Mouse (Mus musculus) sigmoid colon, adult 10 weeks (tissue): ENCODE data around the gene Rnf5. TPM values are rescaled to one million over a fixed set of nuclear protein-coding genes. Genes with fewer than 3 reads are reported as not detected.

Experiments
- polyA plus RNA-seq: library from polyadenylated mRNA; stranded (reverse); fragments of 350-450 nt; fragmentation: Illumina TruSeq; extraction: RNeasy Lipid Tissue Mini Kit (QIAGEN cat#74804); gene quantifications from one replicate; pipeline ENCODE4 v1.2.3, GENCODE M21; 2014; ENCODE audit warnings: low read depth, low replicate concordance

Rnf5 gene
- 50.6 TPM for polyA plus RNA-seq

DNA sequence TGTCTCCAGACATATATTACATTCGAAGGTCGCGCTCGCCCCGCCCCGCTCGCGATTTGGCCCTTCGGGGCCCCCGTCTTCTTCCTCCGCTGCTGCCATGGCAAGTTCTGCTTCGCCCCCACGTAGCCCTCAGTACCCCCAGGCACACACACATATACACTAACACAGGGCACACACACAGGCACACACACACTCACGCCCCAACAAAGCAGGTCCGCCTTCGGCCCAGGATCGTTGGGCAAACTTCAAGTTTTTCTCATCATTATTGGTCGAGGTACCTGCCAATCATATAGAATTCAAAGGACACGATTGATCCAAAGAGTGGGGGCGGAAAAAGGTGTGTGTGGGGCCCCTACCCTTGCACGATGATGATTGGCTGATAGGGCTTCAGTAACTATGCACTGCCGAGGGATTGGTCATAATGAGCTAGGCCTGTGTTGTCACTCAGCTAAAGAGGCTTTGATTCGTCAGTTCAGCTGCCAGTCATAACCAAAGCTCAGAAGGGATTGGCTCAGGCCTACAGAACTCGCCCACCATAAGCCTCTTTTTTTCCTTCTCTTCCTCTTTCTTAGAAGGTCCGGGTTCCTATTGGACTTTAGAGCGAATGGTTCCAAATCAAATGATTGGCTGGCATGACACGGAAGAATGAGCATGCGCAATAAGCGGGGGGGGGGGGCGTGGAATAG is at the start of gene Rnf5:
Gene Rnf5, minus strand, starts transcription at position 316 of the 686 bp plus-strand sequence.

DNA sequence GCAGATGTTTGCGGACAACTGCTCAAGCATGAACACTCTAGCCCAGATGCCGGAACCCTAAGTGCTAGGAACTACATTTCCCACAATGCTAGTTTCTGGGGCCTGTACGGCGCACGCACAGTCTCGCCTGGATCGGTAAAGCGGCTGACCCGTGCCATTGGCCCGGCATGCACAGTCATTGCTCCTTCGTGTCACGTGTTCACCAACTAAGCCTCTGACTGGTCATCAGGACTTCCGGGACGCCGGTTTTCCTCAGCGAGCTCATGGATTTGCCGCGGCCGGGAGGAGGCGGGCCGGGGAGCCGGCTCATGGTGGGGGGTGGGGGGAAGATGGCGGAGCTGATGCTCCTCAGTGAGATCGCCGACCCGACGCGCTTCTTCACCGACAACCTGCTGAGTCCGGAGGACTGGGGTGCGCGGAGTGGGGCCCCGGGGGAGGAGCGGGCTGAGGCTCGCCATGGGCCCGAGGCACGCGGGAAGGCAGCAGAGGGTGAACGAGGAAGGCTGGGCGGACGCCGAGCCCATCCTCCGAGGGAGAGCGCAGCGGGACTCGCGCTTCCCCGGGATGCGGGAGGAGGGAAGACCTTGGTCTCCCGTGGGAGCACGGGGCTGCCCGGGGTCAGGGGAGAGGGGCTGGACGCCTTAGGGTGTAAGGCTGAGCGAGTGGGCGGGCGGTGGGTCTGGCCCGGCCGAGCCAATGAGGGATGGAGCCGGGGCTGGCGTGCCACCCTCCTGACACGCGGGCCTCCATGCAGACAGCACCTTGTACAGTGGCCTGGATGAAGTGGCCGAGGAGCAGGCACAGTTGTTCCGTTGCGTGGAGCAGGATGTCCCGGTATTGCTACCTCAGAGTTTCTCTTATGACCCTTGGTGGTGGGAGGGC is 43.7 kb upstream of the Rnf5 start, which contains the start of gene Atf6b:
Gene Atf6b, plus strand, starts transcription at position 241 of the 882 bp plus-strand sequence.

GRCm38 (mm10) chr17:34644608-34645007 is 41.1 kb upstream of the Rnf5 start, which contains the start of gene Fkbpl:
TSS of gene Fkbpl (plus strand) at chr17:34644764.

DNA sequence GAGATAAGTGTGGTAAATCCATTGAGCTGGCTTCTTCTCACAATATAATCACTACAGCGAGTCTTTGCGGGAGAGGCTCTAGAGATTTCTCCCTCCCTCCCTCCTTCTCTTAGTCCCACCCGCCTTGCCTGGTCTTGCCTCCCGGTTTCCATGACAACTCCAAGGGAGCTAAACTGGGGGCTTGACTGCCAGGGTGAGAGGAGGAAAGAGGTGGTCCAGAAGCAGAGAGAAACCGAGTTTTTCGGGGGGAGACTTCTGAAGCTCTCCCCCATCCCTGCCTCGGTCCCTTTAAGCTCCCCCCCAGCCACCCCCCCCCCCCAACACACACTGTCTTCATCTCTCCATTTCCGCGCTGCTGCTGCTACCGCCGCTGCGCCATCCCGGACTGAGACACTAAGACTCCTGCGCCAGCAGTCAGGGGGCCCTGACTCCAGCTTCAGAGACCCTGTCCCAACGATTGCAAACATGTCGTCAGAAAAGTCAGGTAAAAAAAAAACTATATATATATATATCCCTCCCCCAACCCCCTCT is 25.8 kb upstream of the Rnf5 start, which contains the start of gene Prrt1:
Gene Prrt1, plus strand, starts transcription at position 313 of the 531 bp plus-strand sequence.

DNA sequence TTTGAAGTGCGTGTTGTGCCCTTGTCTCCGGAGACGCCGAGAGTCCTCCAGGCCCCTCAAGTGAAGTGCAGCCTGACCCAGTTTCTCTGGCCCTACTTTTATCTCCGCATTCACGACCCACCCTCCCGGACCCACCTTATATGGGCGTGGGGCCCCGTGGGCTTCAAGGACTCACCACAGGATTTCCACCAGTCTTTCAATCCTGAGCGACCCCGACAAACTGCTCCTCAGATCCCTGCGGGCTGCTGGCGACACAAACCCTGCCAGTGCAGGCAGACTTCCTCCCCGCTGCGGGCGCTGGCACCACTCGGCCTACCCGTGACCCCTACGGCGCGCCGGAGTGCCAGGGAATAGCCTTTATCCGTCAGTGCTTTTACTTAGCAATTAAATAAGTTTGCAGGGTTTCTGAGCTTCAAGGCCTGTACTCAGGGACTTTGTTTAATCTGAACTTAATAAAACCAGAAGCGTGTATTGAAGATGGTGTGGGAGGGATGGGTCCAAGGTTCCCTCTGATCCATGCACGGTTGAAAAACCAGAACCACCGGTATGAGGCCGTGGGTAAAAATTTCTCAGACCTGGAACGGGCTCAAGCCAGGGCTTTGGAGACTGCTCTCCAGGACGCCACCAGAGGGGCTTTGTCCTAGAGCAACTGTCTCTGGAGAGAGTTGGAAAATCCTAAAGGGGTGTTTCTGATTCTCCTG is 24.6 kb upstream of the Rnf5 start, which contains the start of gene Ppt2:
Gene Ppt2, minus strand, starts transcription at position 568 of the 701 bp plus-strand sequence.

DNA sequence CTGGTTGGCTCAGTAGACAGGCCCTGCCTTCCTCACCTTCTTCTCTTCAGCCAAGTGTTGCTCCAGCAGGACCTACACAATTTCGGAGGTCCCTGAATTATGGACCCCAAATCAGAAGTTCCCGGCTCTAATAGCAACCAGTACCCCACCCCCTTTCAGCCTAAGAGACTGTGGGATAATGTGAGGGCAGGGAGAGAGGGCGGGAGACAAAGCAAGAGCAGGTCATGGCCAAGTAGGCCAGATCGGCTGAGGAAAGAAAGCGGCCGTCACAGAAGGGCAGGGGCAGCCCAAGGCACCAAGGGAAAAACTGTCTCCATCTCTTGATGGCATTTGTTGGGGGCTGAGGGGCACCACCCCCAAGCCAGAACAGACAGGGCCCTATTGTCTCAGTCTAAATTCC is 12.4 kb upstream of the Rnf5 start, which contains the start of gene Egfl8:
Gene Egfl8, minus strand, starts transcription at position 101 of the 400 bp plus-strand sequence.

DNA sequence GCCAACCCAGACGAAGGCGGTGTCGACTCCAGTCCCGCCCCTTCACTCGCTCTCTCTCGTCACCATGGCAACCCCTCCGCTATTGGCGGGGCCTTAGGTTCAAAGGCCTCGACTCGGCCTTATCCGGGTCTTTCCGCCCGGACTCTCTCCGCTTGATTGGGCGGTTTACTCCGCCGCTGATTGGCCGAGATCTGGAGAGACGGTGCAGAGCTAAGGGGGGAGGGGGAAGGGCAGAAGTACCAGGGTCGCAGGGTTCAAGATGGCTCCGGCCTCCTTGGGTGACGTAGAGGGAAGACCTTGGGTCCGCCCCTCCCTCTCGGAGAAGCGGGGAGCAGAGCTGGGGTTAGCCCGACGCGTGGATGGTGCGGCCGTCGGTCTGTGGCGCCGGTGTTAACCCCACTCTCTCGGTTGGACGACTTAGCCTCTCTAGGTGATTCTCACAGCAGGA is 595 bp upstream of the Rnf5 start, which contains the start of gene Agpat1:
Gene Agpat1, plus strand, starts transcription at position 202 of the 448 bp plus-strand sequence.

GRCm38 (mm10) chr17:34597566-34598095 is 5.9 kb downstream of the Rnf5 start, which contains the start of gene Ager:
TSS of gene Ager (plus strand) at chr17:34597862.

GRCm38 (mm10) chr17:34591029-34591993 is 12.2 kb downstream of the Rnf5 start, which contains the start of gene Pbx2:
TSS of gene Pbx2 (plus strand) at chr17:34591266.

DNA sequence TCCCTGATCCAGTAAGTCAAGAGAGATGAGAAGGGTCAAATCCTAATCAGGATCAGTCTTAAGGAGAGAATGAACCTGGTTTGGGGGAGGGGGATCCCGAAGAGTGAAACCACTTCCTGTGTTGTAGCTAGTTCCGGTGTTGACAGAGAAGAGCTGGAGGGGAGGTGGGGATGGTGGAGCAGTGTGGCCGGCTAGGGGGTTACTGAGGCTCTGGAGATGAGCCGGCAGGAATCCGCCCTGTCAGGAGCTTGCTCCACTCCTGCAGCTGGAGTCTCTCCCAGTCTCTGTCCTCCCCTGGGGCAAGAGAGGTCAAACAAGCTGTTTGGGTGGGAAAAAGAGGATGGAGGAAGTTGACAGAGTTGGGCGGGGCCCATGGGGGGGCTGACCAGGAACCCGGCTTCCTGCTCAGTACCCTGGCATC is 13.8 kb downstream of the Rnf5 start, which contains the start of gene Gpsm3:
Gene Gpsm3, plus strand, starts transcription at position 126 of the 421 bp plus-strand sequence.

DNA sequence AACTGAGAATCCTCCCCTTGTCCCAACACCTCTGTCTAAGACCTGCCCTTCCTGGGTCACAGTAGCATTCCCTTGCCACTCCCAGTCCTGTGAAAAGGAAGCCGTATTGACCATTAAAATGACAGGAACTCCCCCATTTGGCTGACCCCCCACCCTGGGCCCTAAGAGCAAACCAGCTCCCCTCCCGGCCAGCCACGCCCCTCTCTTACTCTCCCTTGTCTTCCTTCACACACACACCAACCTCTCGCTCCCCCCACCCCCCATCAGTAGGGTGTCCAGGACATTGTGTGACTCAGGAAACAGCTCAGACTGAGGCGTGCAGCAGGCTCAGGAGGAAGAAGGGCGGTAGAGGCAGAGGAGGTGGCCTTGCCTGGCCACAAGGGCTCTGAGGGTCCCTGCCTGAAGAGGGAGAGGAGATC is 39.5 kb downstream of the Rnf5 start, which contains the start of gene Notch4:
Gene Notch4, plus strand, starts transcription at position 266 of the 419 bp plus-strand sequence.

Other genes with a start within 250 kb of the Rnf5 start
- gene Btnl2, start 248.9 kb downstream of the Rnf5 start, polyA plus RNA-seq, result 1.0 TPM
- 27.9 TPM for gene Btnl1, start 226.6 kb downstream of the Rnf5 start, polyA plus RNA-seq
- 2.1 TPM for gene BC051142, start 204.9 kb downstream of the Rnf5 start, polyA plus RNA-seq
- gene Btnl4, start 126.4 kb downstream of the Rnf5 start, polyA plus RNA-seq, result 33.2 TPM
- gene Btnl6, start 86.3 kb downstream of the Rnf5 start, polyA plus RNA-seq, result 80.8 TPM
- 0.76 TPM for gene Notch4, start 39.4 kb downstream of the Rnf5 start, polyA plus RNA-seq
- gene Gpsm3, start 13.9 kb downstream of the Rnf5 start, polyA plus RNA-seq, result 1.6 TPM
- 21.6 TPM for gene Pbx2, start 12.4 kb downstream of the Rnf5 start, polyA plus RNA-seq
- gene Ager, start 5.8 kb downstream of the Rnf5 start, polyA plus RNA-seq, result not detected
- gene Agpat1, start 572 bp upstream of the Rnf5 start, polyA plus RNA-seq, result 4.8 TPM
- gene Egfl8, start 12.3 kb upstream of the Rnf5 start, polyA plus RNA-seq, result not detected
- 4.5 TPM for gene Ppt2, start 24.8 kb upstream of the Rnf5 start, polyA plus RNA-seq
- 1.1 TPM for gene Prrt1, start 25.8 kb upstream of the Rnf5 start, polyA plus RNA-seq
- 4.4 TPM for gene Fkbpl, start 41.1 kb upstream of the Rnf5 start, polyA plus RNA-seq
- gene Atf6b, start 43.5 kb upstream of the Rnf5 start, polyA plus RNA-seq, result 2.8 TPM
- 0.16 TPM for gene Tnxb, start 66.8 kb upstream of the Rnf5 start, polyA plus RNA-seq
- gene C4b, start 140.2 kb upstream of the Rnf5 start, polyA plus RNA-seq, result 1.8 TPM
- not detected for gene Cyp21a1, start 200.9 kb upstream of the Rnf5 start, polyA plus RNA-seq
- 23.0 TPM for gene Stk19, start 233.3 kb upstream of the Rnf5 start, polyA plus RNA-seq
- gene Dxo, start 233.3 kb upstream of the Rnf5 start, polyA plus RNA-seq, result 3.0 TPM
- gene Skiv2l, start 246.5 kb upstream of the Rnf5 start, polyA plus RNA-seq, result 5.6 TPM
- gene Nelfe, start 246.7 kb upstream of the Rnf5 start, polyA plus RNA-seq, result 1.1 TPM